ENCODE assay signal across 22 mouse cellular contexts in genomic region chr2:181990829-181991228, GRCm38 (mm10). TPM values are rescaled to one million over a fixed set of nuclear protein-coding genes. Genes with fewer than 3 reads are reported as not detected.
"Had no signal": no experiment of that assay in that cellular context is flagged by ENCODE, and none has a peak within 500 bp of the region (broad histone marks: within the 10 kb centered on the region; RNA-seq: fewer than 3 reads in every experiment).

Gene Gm14496, plus strand, starts transcription at chr2:181991129.

- DNase-seq: left cerebral cortex, postnatal 4 days; liver; liver, embryonic 13.5 days; liver, postnatal 0 days; lung, adult 18-20 months; lung, adult 2 months; lung, embryonic 14.5 days; lung, postnatal 10 days; lung, postnatal 14 days; lung, postnatal 36 days; lung, postnatal 4 days; midbrain, embryonic 14.5 days had no signal

RNA-seq across cellular contexts. Expression of gene Gm14496, which starts in this region (rescaled TPM):
- total RNA-seq: left cerebral cortex, postnatal 10 days; left cerebral cortex, postnatal 14 days; left cerebral cortex, postnatal 25 days; left cerebral cortex, postnatal 36 days; left cerebral cortex, postnatal 4 days; liver, adult 2 months; megakaryocyte progenitor cell, adult 5-6 weeks; megakaryocyte, adult 5-6 weeks; megakaryocyte-erythroid progenitor cell, adult 5-6 weeks; midbrain, postnatal 0 days; monocyte, adult 5-6 weeks had no signal
